Mouse (Mus musculus): ENCODE results near the gene Nit2.

- TF ChIP-seq CTCF (IDR thresholded peaks at IDR 0.05; ENCODE audit: insufficient read depth, low read length) = no peak
- no peak for TF ChIP-seq POLR2A (IDR thresholded peaks at IDR 0.05; ENCODE audit: borderline replicate concordance, extremely low read depth, low read depth, low read length)
Measured at GRCm38 (mm10) chr16:57176276-57176675, 9.1 kb upstream of the Nit2 start.
